Mouse (Mus musculus): ENCODE data around the gene Cacnb4. TPM values are rescaled to one million over a fixed set of nuclear protein-coding genes. Genes with fewer than 3 reads are reported as not detected.

Gene Cacnb4
- polyA plus RNA-seq, 1 experiment: not detected

DNA sequence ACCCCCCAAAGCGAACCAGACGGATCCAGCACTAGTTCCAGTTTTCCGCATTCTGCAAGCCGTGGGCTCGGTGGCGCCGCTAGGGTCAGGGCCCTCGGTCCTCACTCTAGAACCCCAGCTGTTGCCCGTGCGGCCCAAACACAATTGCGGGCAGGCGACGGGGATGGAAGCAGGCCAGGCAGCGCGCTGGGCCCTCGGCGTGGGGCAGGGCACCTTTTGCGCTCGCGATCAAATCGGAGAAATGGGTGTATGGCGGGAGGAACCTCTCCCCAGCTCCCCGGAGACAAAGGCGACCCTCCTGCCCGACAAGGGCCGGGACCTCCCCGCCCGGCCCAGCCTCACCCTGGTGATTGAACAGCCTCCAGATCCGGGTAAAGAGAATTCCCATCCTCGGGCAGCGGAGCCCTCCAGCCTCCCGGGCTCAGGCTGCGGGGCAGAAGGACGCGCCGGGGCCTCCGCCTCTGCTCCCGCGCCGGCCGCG is 252.3 kb downstream of the Cacnb4 start:
- no peak for TF ChIP-seq GATA1 (IDR thresholded peaks at IDR 0.05; ENCODE audit: low read length)

- no peak for TF ChIP-seq GATA1 (IDR thresholded peaks at IDR 0.05; ENCODE audit: low read length)
Measured at GRCm38 (mm10) chr2:52423611-52424247, 252.9 kb downstream of the Cacnb4 start.

GRCm38 (mm10) chr2:52422871-52423610 is 253.6 kb downstream of the Cacnb4 start:
- no peak for TF ChIP-seq GATA1 (IDR thresholded peaks at IDR 0.05; ENCODE audit: low read length)

GRCm38 (mm10) chr2:52421197-52421596 is 255.4 kb downstream of the Cacnb4 start:
- TF ChIP-seq GATA1 (IDR thresholded peaks at IDR 0.05; ENCODE audit: low read length): no peak

GRCm38 (mm10) chr2:52420001-52420710 is 256.5 kb downstream of the Cacnb4 start:
- TF ChIP-seq GATA1 (IDR thresholded peaks at IDR 0.05; ENCODE audit: low read length): no peak

- TF ChIP-seq GATA1 (IDR thresholded peaks at IDR 0.05; ENCODE audit: low read length): no peak
Measured at GRCm38 (mm10) chr2:52419295-52419694, 257.3 kb downstream of the Cacnb4 start.

GRCm38 (mm10) chr2:52412524-52413037 is 264.1 kb downstream of the Cacnb4 start:
- no peak for TF ChIP-seq GATA1 (IDR thresholded peaks at IDR 0.05; ENCODE audit: low read length)

- TF ChIP-seq GATA1 (IDR thresholded peaks at IDR 0.05; ENCODE audit: low read length): no peak
Measured at GRCm38 (mm10) chr2:52406480-52406879, 270.2 kb downstream of the Cacnb4 start.

DNA sequence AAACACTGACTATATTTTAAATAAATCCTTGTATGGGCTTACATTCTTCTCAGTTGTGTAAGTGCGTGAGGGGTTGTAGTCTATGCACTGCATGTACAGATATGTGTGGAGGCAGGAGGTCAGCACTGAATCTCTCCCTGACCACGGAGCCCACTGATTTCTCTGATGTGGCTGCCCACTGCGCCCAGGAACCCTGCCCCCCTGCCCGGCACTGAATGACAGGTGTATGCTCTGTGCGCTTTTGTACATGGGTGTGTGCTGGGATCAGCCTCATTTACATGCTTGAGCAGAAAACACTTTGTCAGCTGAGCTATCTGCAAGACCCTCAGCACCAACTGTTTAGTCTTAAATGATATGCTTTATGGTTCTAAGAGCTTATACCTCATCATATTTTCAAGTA is 271.4 kb downstream of the Cacnb4 start:
- TF ChIP-seq GATA1 (IDR thresholded peaks at IDR 0.05; ENCODE audit: low read length): no peak

DNA sequence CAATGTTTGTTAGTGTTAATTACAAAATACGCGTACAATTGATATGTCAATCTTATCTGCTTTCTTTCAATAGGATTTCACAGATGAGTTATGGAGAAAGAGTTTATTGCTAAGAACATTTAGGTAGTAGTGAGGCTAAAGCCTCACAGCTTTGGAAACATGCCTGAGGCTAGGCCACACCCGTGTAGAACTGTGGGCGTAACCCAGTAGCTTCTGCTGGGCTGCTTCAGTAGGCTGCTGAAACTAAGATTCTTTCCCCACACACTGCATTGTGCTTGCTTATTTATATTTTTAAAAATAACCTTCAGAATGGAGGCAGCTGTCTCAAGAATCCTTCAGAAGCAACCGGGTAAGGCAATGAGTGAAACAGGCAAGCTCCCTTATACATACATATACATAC is 282.1 kb downstream of the Cacnb4 start:
- TF ChIP-seq GATA1 (IDR thresholded peaks at IDR 0.05; ENCODE audit: low read length): no peak

GRCm38 (mm10) chr2:52390415-52390975 is 286.1 kb downstream of the Cacnb4 start:
- TF ChIP-seq GATA1 (IDR thresholded peaks at IDR 0.05; ENCODE audit: low read length): no peak

GRCm38 (mm10) chr2:52389975-52390374 is 286.7 kb downstream of the Cacnb4 start:
- TF ChIP-seq GATA1 (IDR thresholded peaks at IDR 0.05; ENCODE audit: low read length): no peak

DNA sequence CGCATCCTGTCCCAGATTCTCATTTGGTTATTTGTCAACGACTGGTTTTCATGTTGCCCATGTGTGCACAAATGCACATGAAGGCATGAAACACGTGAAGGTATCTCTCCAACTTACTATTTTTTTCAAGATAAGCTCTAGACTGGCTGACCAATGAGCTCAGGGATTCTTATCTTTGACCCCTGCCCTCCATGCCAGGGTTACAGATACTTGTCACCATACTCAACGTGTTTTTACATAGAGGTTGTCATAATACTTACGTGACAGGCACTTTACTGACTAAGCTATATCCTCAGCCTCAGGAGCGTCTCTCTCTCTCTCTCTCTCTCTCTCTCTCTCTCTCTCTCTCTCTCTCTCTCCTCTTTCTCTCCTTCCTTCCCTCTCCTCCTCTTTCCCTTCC is 290.2 kb downstream of the Cacnb4 start:
- TF ChIP-seq GATA1 (IDR thresholded peaks at IDR 0.05; ENCODE audit: low read length): no peak

DNA sequence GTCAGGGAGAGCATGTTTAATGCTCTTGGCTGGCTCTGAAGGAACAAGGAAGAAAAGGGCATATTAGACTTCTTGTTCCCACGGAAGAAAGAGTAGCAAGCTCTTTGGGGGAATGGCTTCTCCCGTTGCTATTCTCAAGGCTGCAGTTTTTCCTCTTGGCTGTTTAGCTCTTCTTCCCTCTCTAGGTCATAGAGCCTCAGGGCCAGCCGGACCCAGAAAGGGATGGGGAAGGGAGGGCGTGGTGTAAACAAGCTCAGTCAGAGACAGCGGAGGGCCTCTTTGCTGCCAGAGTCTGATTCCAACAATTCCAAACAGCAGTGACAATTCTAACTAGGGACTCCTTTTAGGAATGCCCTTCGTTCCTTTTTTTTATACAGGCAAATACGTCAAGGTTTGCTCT is 290.6 kb downstream of the Cacnb4 start:
- TF ChIP-seq GATA1 (IDR thresholded peaks at IDR 0.05; ENCODE audit: low read length): no peak

DNA sequence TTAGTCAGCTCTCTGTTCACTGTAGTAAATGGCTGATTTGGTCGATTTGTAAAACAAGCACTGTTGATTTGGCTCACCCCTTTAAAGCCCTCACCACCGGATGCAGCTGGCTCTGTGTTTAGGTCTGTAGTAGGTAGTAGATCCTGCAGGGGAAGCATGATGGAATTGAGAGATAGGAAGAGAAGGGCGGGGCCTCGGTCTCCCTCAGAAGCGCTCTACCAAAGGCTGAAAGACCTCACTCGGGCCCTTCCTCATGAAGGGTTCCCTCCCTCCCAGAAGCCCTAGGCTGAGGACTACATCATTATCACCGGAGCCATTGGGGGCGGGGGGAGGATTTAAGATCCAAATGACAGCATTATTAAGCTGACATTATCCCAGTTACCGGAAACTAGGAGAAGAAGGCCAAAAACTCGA is 297.8 kb downstream of the Cacnb4 start:
- TF ChIP-seq GATA1 (IDR thresholded peaks at IDR 0.05; ENCODE audit: low read length): no peak

DNA sequence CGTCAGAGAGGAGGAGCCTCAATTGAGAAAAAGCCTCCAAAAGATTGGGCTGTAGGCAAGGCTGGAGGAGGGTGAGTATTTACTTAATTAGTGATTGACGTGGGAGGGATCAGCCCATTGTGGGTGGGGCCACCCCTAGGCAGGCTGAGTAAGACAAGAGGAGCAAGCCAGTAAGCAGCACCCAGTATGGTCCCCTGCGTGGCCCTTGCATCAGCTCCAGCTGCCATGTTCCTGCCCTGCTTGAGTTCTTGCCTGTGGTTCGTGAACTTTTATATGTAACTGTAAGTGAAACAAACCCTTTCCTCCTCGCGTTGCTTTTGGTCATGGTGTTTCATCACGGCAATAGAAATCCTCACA is 298.2 kb downstream of the Cacnb4 start, which contains the start of gene Neb:
Gene Neb, minus strand, starts transcription at position 27 of the 357 bp plus-strand sequence.
- no peak for TF ChIP-seq GATA1 (IDR thresholded peaks at IDR 0.05; ENCODE audit: low read length)

Other genes with a start within 250 kb of the Cacnb4 start
- gene Stam2, start 65.5 kb upstream of the Cacnb4 start, polyA plus RNA-seq (2012): 8.9 and 13.6 TPM in 2 replicates
- not detected in 2 replicates for gene Fmnl2, start 181.0 kb upstream of the Cacnb4 start, polyA plus RNA-seq (2012)

Data from G1E-ER4 (cell line).